Mouse (Mus musculus): ENCODE measurements around the gene Atp7b. TPM values are rescaled to one million over a fixed set of nuclear protein-coding genes. Genes with fewer than 3 reads are reported as not detected.
A peak's percentile ranks its signal among the peaks of the same experiment; 100 is the strongest.

The Atp7b gene
- polyA plus RNA-seq (2015; fragmentation: Nextera tagmentation; extraction: Ambion mirVana), result 3.0 and 3.9 TPM in 2 replicates

GRCm38 (mm10) chr8:22059821-22060445, at the start of gene Atp7b:
TSS of gene Atp7b (minus strand) at chr8:22060305.
- Histone ChIP-seq H3K9ac (ENCODE audit: low read depth, low read length) (peak within 1 kb of the TSS; percentile 62), H3K4me2 (replicated peaks; ENCODE audit: low read depth) (peak within 1 kb of the TSS; percentile 97), H3K27ac (ENCODE audit: low read depth, low read length) (peak within 1 kb of the TSS; percentile 65), H3K4me3 (ENCODE audit: low read depth, low read length) (peak within 1 kb of the TSS; percentile 81), H3K9me3 (ENCODE audit: control insufficient read depth) (no peaks in the 10 kb centered on the region), H3K4me1 (replicated peaks; ENCODE audit: control insufficient read depth, insufficient read depth, low read length) (peaks cover 3% of the 10 kb centered on the region; the same call in 1 of the 2 replicates), H3K27me3 (replicated peaks; ENCODE audit: control insufficient read depth, insufficient read depth, low read length) (no peaks in the 10 kb centered on the region), H3K36me3 (ENCODE audit: control insufficient read depth, insufficient read depth) (peaks cover 18% of the 10 kb centered on the region)
- peak; percentile 79 for ATAC-seq
- TF ChIP-seq CTCF (IDR thresholded peaks at IDR 0.05; ENCODE audit: low read depth), result no peak
- WGBS, result under 1% methylated on average over 46 of the region's 46 CpGs

GRCm38 (mm10) chr8:22107020-22107419, 46.9 kb upstream of the Atp7b start:
- 73% methylated on average over 4 of the region's 4 CpGs for WGBS
- Histone ChIP-seq H3K9ac (ENCODE audit: low read depth, low read length) (no peak overlapping the region), H3K27me3 (replicated peaks; ENCODE audit: control insufficient read depth, insufficient read depth, low read length) (no peaks in the 10 kb centered on the region), H3K9me3 (ENCODE audit: control insufficient read depth) (no peaks in the 10 kb centered on the region), H3K4me1 (replicated peaks; ENCODE audit: control insufficient read depth, insufficient read depth, low read length) (no peaks in the 10 kb centered on the region), H3K4me3 (ENCODE audit: low read depth, low read length) (no peak overlapping the region), H3K36me3 (ENCODE audit: control insufficient read depth, insufficient read depth) (no peaks in the 10 kb centered on the region), H3K4me2 (replicated peaks; ENCODE audit: low read depth) (no peak overlapping the region), H3K27ac (ENCODE audit: low read depth, low read length) (no peak overlapping the region)
- no peak for TF ChIP-seq CTCF (IDR thresholded peaks at IDR 0.05; ENCODE audit: low read depth)
- no peak for ATAC-seq

DNA sequence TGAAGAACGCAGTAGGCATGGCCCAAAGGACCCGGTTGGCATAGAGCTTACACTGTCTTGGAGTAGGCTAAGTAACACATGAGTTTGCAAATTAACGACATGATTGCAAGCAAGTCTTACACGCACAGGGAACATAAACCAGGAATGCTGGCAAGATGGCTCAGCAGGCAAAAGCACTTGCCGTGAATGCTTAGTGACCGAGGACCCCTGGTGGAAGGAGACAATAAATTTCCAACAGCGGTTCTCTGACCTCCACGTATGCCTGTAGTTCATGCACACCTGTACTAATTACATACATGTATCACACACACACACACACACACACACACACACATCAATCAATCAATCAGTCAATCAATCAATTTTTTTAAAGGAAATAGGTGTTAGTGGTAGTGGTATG, 31.5 kb upstream of the Atp7b start:
- no peak overlapping the region for H3K9ac ChIP-seq (ENCODE audit: low read depth, low read length)
- no peak overlapping the region for H3K4me2 ChIP-seq (replicated peaks; ENCODE audit: low read depth)
- no peak overlapping the region for H3K27ac ChIP-seq (ENCODE audit: low read depth, low read length)
- H3K27me3 ChIP-seq (replicated peaks; ENCODE audit: control insufficient read depth, insufficient read depth, low read length), result no peaks in the 10 kb centered on the region
- WGBS, result 36% methylated on average over 8 of the region's 8 CpGs
- no peak for ATAC-seq
- no peak overlapping the region for H3K4me3 ChIP-seq (ENCODE audit: low read depth, low read length)
- TF ChIP-seq CTCF (IDR thresholded peaks at IDR 0.05; ENCODE audit: low read depth), result peak; percentile 63
- H3K36me3 ChIP-seq (ENCODE audit: control insufficient read depth, insufficient read depth), result no peaks in the 10 kb centered on the region
- H3K9me3 ChIP-seq (ENCODE audit: control insufficient read depth), result no peaks in the 10 kb centered on the region
- H3K4me1 ChIP-seq (replicated peaks; ENCODE audit: control insufficient read depth, insufficient read depth, low read length), result no peaks in the 10 kb centered on the region

GRCm38 (mm10) chr8:22089226-22089625, 29.1 kb upstream of the Atp7b start:
- Histone ChIP-seq H3K9me3 (ENCODE audit: control insufficient read depth) (no peaks in the 10 kb centered on the region), H3K36me3 (ENCODE audit: control insufficient read depth, insufficient read depth) (no peaks in the 10 kb centered on the region), H3K4me2 (replicated peaks; ENCODE audit: low read depth) (no peak overlapping the region), H3K27me3 (replicated peaks; ENCODE audit: control insufficient read depth, insufficient read depth, low read length) (no peaks in the 10 kb centered on the region), H3K4me1 (replicated peaks; ENCODE audit: control insufficient read depth, insufficient read depth, low read length) (no peaks in the 10 kb centered on the region), H3K4me3 (ENCODE audit: low read depth, low read length) (no peak overlapping the region), H3K9ac (ENCODE audit: low read depth, low read length) (no peak overlapping the region), H3K27ac (ENCODE audit: low read depth, low read length) (no peak overlapping the region)
- ATAC-seq, result no peak
- TF ChIP-seq CTCF (IDR thresholded peaks at IDR 0.05; ENCODE audit: low read depth), result no peak
- 91% methylated on average over 4 of the region's 4 CpGs for WGBS

GRCm38 (mm10) chr8:22079313-22080007, 19.4 kb upstream of the Atp7b start:
- Histone ChIP-seq H3K4me2 (replicated peaks; ENCODE audit: low read depth) (no peak overlapping the region), H3K9ac (ENCODE audit: low read depth, low read length) (no peak overlapping the region), H3K36me3 (ENCODE audit: control insufficient read depth, insufficient read depth) (no peaks in the 10 kb centered on the region), H3K4me1 (replicated peaks; ENCODE audit: control insufficient read depth, insufficient read depth, low read length) (no peaks in the 10 kb centered on the region), H3K9me3 (ENCODE audit: control insufficient read depth) (no peaks in the 10 kb centered on the region), H3K4me3 (ENCODE audit: low read depth, low read length) (no peak overlapping the region), H3K27ac (ENCODE audit: low read depth, low read length) (no peak overlapping the region), H3K27me3 (replicated peaks; ENCODE audit: control insufficient read depth, insufficient read depth, low read length) (no peaks in the 10 kb centered on the region)
- no peak for ATAC-seq
- no peak for TF ChIP-seq CTCF (IDR thresholded peaks at IDR 0.05; ENCODE audit: low read depth)
- 83% methylated on average over 9 of the region's 9 CpGs for WGBS

DNA sequence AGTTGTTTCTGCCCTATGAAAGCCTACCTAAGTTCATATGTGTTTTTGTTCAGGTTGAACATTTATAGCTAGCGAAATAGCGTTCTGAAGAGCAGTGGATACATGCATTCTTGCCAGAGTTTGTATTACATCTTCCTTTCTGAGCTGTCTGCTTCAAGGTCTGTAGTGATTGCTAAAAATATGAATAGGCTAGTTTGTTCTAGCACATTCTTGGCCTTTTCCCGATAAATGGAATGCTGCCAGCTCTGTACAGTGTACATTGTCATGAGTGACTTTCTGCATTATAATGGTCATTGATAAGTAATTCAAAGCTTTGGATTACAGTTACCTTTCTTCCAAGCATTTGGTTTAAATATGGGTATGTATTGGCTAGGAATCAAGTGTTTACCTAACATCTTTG, 1.0 kb upstream of the Atp7b start:
- H3K9ac ChIP-seq (ENCODE audit: low read depth, low read length), result peak overlapping the region; percentile 62; the same call in 1 of the 2 replicates
- H3K27me3 ChIP-seq (replicated peaks; ENCODE audit: control insufficient read depth, insufficient read depth, low read length), result no peaks in the 10 kb centered on the region
- WGBS, result 3% methylated on average over 3 of the region's 3 CpGs
- peak overlapping the region; percentile 81 for H3K4me3 ChIP-seq (ENCODE audit: low read depth, low read length)
- TF ChIP-seq CTCF (IDR thresholded peaks at IDR 0.05; ENCODE audit: low read depth), result no peak
- H3K9me3 ChIP-seq (ENCODE audit: control insufficient read depth), result no peaks in the 10 kb centered on the region; the same call in 1 of the 2 replicates
- H3K4me1 ChIP-seq (replicated peaks; ENCODE audit: control insufficient read depth, insufficient read depth, low read length), result peaks cover 3% of the 10 kb centered on the region; the same call in 1 of the 2 replicates
- H3K4me2 ChIP-seq (replicated peaks; ENCODE audit: low read depth), result peak overlapping the region; percentile 97
- peaks cover 30% of the 10 kb centered on the region for H3K36me3 ChIP-seq (ENCODE audit: control insufficient read depth, insufficient read depth)
- H3K27ac ChIP-seq (ENCODE audit: low read depth, low read length), result no peak overlapping the region
- no peak for ATAC-seq
